Mouse (Mus musculus) heart, embryonic 11.5 days (tissue): Measurements from ENCODE around the gene Myt1l. TPM values are rescaled to one million over a fixed set of nuclear protein-coding genes. Genes with fewer than 3 reads are reported as not detected.

Experiments
- ATAC-seq: fragments of 200-750 bp; cut with Nextera tagmentation; replicated peaks from 2 replicates; pipeline ENCODE4 v1.8.0; 2017; ENCODE audit warnings: moderate library complexity; ENCODE audit not compliant: insufficient number of reproducible peaks, low FRiP score, low TSS enrichment
- H3K27ac ChIP-seq: fragments of 300-500 bp; sonication (generic); 2 replicates; pipeline ENCODE4 v1.5.1; 2014; ENCODE audit warnings: mild to moderate bottlenecking, low read depth, low read length
- H3K27me3 ChIP-seq: fragments of 300-500 bp; sonication (generic); 2 replicates; pipeline ENCODE4 v1.6.1; 2014; ENCODE audit warnings: mild to moderate bottlenecking, low read length, mixed read lengths; ENCODE audit not compliant: control insufficient read depth, insufficient read depth
- H3K36me3 ChIP-seq: fragments of 300-500 bp; sonication (generic); 2 replicates; pipeline ENCODE4 v1.6.1; 2014; ENCODE audit warnings: mild to moderate bottlenecking, low read length, moderate library complexity, mixed read lengths; ENCODE audit not compliant: control insufficient read depth, insufficient read depth
- H3K4me1 ChIP-seq: fragments of 300-500 bp; sonication (generic); 2 replicates; pipeline ENCODE4 v1.6.1; 2014; ENCODE audit warnings: low read length; ENCODE audit not compliant: control insufficient read depth, insufficient read depth
- H3K4me2 ChIP-seq: fragments of 300-500 bp; sonication (generic); 2 replicates; pipeline ENCODE4 v1.6.1; 2014; ENCODE audit warnings: mild to moderate bottlenecking, moderate library complexity
- H3K4me3 ChIP-seq: fragments of 300-500 bp; sonication (generic); 2 replicates; pipeline ENCODE4 v1.5.1; 2014; ENCODE audit warnings: low read depth, low read length
- H3K9ac ChIP-seq: fragments of 300-500 bp; sonication (generic); 2 replicates; pipeline ENCODE4 v1.6.1; 2014; ENCODE audit warnings: mild to moderate bottlenecking, low read depth, low read length, moderate library complexity
- H3K9me3 ChIP-seq: fragments of 300-500 bp; sonication (generic); replicated peaks from 2 replicates; pipeline ENCODE4 v1.6.1; 2016; ENCODE audit warnings: low read length; ENCODE audit not compliant: control insufficient read depth
- WGBS: fragments of 180-500 bp; shearing (Covaris S2); extraction: QIAGEN DNeasy Blood & Tissue Kit; methylation state at CpG from one replicate; pipeline ENCODE4 v1.1.7; 2014; ENCODE audit not compliant: insufficient replicate concordance; 5-methylcytosine and 5-hydroxymethylcytosine counted together
- polyA plus RNA-seq: library from polyadenylated mRNA; unstranded; fragments of >200 nt; fragmentation: Nextera tagmentation; extraction: Ambion mirVana; gene quantifications from 2 replicates; pipeline ENCODE4 v1.2.1, GENCODE M21; 2014

The Myt1l gene
- polyA plus RNA-seq, 1 experiment from 2014 or later = 1.1 TPM

DNA sequence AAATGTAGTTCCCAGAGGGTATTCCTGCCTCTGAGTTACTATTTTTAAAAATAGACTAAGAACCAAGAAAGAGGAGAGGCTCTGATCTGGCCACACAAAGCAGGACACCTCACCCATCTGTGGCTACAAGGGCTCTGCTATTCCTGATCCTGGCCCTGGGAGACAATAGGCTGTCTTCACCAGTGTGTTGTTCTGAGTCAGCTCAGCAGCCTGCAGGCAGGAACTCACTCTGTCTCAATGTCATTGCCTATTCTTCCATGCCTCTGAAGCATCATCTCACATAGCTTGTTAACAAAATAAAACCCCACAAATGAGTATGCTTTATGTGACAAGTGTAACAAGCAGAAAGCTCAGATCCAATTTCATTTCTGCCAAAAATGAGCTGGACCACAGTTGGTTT lies 244.2 kb downstream of the Myt1l start:
- Histone ChIP-seq H3K36me3 (no peaks in the 10 kb centered on the region), H3K4me3 (no peak overlapping the region), H3K27ac (no peak overlapping the region), H3K4me2 (no peak overlapping the region), H3K9me3 (no peaks in the 10 kb centered on the region), H3K27me3 (no peaks in the 10 kb centered on the region), H3K4me1 (peaks cover 3% of the 10 kb centered on the region; the same call in 1 of the 2 replicates), H3K9ac (no peak overlapping the region)
- no peak for ATAC-seq

DNA sequence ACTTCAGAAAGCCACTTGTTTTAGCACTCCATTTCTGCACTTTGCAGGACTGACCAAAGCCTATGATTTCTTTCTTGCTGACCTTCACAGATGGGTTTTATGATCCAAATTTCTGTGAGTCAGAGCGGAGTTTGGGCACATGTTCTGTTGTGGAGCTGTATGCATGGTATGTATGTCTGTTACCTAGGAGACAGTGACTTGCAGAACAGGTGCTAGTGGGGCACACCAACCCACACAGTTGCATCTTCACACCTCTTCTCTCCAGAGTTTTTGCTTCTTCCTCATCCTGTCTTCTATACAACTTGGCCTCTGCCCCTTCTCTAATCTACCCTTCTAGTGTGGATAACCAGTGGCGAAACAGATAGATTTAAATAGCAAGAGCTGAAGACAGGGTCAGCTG lies 250.7 kb downstream of the Myt1l start:
- WGBS = 76% methylated on average over 2 of the region's 2 CpGs
- Histone ChIP-seq H3K27me3 (no peaks in the 10 kb centered on the region), H3K27ac (no peak overlapping the region), H3K4me2 (no peak overlapping the region), H3K4me1 (no peaks in the 10 kb centered on the region), H3K4me3 (no peak overlapping the region), H3K9ac (no peak overlapping the region), H3K36me3 (no peaks in the 10 kb centered on the region), H3K9me3 (no peaks in the 10 kb centered on the region)
- ATAC-seq = no peak

DNA sequence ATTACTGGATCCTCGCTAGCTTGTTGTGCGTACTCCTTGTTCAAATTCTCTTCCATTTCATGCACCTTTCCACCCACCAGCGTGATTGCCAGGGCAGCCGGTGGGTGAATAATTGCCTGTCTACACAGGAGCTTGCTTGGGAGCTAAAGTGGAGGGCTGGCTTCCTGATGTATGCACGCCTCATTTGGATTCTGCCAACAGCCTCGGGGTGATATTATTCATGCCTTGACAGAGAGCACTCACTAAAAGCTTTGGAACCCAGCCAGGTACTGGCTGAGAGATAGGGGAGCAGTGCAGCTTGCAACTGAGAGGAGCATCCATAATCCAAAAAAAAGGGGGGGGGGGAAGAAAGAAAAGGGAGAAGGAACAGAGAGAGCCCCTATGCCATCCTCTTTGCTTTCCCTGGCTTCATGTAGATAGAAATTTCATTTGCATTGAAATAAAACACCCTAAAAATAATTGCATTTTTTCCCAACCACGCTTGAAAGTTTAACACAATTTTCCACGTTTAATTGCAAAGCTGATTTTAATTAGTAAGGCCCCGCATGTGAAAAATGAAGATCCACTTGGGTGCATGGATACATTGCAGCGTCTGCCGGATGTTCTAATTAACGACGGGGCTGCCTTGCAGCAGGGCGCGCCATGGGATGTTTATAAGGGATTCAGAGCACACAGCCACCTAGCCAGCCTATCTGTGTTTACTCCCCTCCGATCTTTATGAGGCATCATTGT lies 261.3 kb downstream of the Myt1l start:
- no peak overlapping the region for H3K27ac ChIP-seq
- ATAC-seq = no peak

DNA sequence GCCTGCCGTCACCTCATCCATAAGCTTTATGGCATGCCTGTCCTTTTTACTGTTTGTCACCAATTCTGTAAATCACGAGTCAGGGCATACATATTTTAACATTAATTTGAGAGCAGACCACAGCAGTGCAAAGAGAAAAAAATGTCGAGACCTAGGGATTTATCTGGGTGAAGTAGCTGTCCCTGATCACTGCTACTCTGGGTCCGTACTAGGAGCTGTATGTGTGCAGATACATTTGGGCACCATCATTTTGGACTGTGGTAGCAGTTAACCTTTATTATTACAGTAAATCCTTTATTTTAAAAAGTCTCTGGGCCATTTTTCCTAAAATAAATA lies 261.8 kb downstream of the Myt1l start:
- H3K4me3 ChIP-seq = no peak overlapping the region
- no peaks in the 10 kb centered on the region for H3K9me3 ChIP-seq
- H3K27ac ChIP-seq = no peak overlapping the region
- H3K9ac ChIP-seq = no peak overlapping the region
- no peaks in the 10 kb centered on the region for H3K4me1 ChIP-seq
- ATAC-seq = no peak
- no peaks in the 10 kb centered on the region for H3K36me3 ChIP-seq
- 64% methylated on average over 4 of the region's 4 CpGs for WGBS
- no peaks in the 10 kb centered on the region for H3K27me3 ChIP-seq
- no peak overlapping the region for H3K4me2 ChIP-seq

More for the DNA sequence above, 261.3 kb downstream of the Myt1l start:
- Histone ChIP-seq H3K4me2 (no peak overlapping the region), H3K27me3 (no peaks in the 10 kb centered on the region), H3K4me1 (no peaks in the 10 kb centered on the region), H3K4me3 (no peak overlapping the region), H3K36me3 (no peaks in the 10 kb centered on the region), H3K9ac (no peak overlapping the region), H3K9me3 (no peaks in the 10 kb centered on the region)
- 54% methylated on average over 16 of the region's 16 CpGs for WGBS

DNA sequence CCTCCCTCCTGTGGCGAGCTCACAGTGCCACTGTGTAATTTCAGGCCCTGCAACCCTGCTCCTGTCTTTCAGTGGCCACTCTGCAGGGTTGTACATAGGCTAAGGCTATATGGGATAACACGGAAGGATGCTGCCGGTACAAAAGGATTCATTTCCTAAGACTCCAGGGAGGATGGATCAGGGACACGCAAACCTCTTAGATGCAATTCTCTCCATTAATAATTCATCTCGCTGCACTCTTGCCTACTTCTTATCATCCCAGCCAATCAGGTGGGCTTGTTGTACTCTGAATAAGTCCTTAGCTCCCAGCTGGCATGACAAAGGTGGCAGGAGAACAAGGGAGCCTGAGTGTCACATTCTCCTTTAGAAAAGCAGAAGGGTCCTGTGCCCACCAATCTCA lies 264.8 kb downstream of the Myt1l start:
- no peaks in the 10 kb centered on the region for H3K9me3 ChIP-seq
- no peak overlapping the region for H3K4me2 ChIP-seq
- H3K4me1 ChIP-seq = no peaks in the 10 kb centered on the region
- ATAC-seq = no peak
- no peak overlapping the region for H3K9ac ChIP-seq
- H3K4me3 ChIP-seq = no peak overlapping the region
- H3K36me3 ChIP-seq = no peaks in the 10 kb centered on the region
- no peak overlapping the region for H3K27ac ChIP-seq
- 83% methylated on average over 5 of the region's 5 CpGs for WGBS
- no peaks in the 10 kb centered on the region for H3K27me3 ChIP-seq

DNA sequence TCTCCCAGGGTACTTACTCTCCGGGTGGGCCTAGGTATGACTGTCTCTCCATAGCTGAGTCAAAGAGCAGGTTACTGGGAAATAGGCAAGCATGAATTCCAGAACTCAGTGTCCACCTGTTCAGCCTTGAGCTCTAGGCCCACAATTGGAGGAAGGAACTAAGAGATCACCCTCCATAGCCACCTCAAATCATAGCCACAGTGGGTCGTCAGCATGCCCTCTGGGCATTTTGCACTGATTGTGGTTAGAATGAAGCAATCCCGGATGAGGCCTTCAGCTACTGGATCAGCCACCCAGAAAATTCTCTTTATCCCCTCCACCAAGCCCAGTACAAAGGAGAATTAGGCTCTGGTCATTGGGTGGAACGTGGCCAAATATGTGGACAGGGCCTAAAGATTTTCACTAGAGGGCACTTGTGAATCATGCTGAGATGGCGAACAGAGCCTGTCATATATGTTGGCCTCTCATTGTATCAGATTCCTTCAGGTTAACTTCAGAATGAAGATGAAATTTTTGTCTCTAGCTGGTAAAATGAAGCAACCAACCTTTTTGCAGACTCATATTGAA lies 267.0 kb downstream of the Myt1l start:
- H3K27me3 ChIP-seq = no peaks in the 10 kb centered on the region
- H3K4me3 ChIP-seq = no peak overlapping the region
- 76% methylated on average over 5 of the region's 5 CpGs for WGBS
- no peaks in the 10 kb centered on the region for H3K9me3 ChIP-seq
- no peak overlapping the region for H3K9ac ChIP-seq
- H3K4me1 ChIP-seq = no peaks in the 10 kb centered on the region
- ATAC-seq = no peak
- H3K36me3 ChIP-seq = no peaks in the 10 kb centered on the region
- H3K27ac ChIP-seq = no peak overlapping the region
- H3K4me2 ChIP-seq = no peak overlapping the region

DNA sequence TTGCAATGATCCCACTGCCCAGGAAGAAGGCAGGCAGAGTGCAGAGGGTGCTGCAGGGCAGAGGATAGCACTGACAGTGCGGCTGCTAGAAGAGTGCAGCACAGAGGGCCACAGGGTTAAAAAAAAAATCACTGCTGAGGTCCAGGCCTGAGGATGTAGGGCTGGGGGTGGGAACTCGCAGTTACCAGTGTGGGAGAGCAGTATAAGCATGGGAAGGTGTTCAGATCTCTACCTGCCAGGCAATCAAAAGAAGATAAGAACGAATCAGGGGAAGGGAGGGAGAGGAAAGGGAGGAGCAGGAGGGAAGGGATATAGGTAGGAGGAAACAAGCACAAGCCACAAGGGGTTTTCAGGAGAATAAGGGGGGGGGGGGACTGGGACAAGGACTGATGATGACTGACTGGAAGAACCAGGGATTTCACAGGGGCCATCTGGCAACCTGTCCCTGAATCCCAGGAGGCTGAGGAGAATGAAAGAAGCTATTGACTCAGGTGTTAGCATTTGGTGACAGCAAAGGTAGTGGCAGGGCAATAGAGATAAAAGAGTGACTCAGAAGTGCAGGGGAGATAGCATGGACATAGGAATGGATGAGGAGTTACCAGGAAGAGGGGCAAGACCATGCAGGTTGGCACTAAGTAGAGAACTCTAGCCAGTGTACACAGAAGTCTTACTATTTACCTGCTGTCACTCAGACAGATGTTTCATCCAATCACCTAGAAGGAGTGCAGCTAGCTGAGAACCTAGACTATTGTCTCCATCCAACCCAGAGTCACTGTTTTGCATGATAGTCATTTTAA lies 270.6 kb downstream of the Myt1l start:
- WGBS = 42% methylated on average over 3 of the region's 3 CpGs
- H3K9me3 ChIP-seq = no peaks in the 10 kb centered on the region
- H3K36me3 ChIP-seq = no peaks in the 10 kb centered on the region
- H3K9ac ChIP-seq = no peak overlapping the region
- H3K27me3 ChIP-seq = no peaks in the 10 kb centered on the region
- H3K27ac ChIP-seq = no peak overlapping the region
- no peak overlapping the region for H3K4me3 ChIP-seq
- H3K4me1 ChIP-seq = no peaks in the 10 kb centered on the region
- H3K4me2 ChIP-seq = no peak overlapping the region
- no peak for ATAC-seq

DNA sequence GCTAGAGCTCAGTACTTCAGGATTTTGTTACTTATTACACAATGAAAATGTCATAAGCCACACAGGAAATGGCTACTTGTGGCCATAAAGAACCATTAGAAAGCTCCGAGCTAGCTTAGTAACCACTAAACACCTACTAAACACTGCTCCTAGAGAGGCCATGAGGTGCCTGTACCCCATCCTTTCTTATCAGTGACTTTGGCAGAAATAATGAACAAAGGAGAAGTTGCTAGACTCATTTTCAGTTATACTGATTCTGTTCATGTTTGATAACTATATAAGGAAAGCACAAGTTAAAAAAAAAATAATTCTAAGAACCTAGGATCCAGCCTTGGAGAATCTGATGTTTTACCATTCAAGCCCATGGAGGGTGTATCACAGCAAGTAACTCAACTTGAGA lies 278.2 kb downstream of the Myt1l start:
- ATAC-seq = no peak
- Histone ChIP-seq H3K9ac (no peak overlapping the region), H3K36me3 (no peaks in the 10 kb centered on the region), H3K4me3 (no peak overlapping the region), H3K4me2 (no peak overlapping the region), H3K27me3 (no peaks in the 10 kb centered on the region), H3K4me1 (no peaks in the 10 kb centered on the region), H3K27ac (no peak overlapping the region), H3K9me3 (no peaks in the 10 kb centered on the region)
- 61% methylated on average over 1 of the region's 1 CpGs for WGBS
